Mouse (Mus musculus) heart, postnatal 0 days (tissue): ENCODE results near the gene Atxn7l2. TPM values are rescaled to one million over a fixed set of nuclear protein-coding genes. Genes with fewer than 3 reads are reported as not detected.

Experiments
- ATAC-seq: fragments of 200-750 bp; cut with Nextera tagmentation; 2 replicates; pipeline ENCODE4 v1.8.0; 2017; ENCODE audit warnings: low read depth, moderate number of reproducible peaks, moderate library complexity; ENCODE audit not compliant: insufficient read depth
- DNase-seq: peaks from one replicate; pipeline ENCODE4 v3.0.0-alpha.2; 2016; ENCODE audit warnings: low spot score
- H3K27ac ChIP-seq: fragments of 300-500 bp; sonication (generic); 2 replicates; pipeline ENCODE4 v1.5.1; 2014; ENCODE audit warnings: low read depth, mild to moderate bottlenecking
- H3K27me3 ChIP-seq: fragments of 300-500 bp; sonication (generic); 2 replicates; pipeline ENCODE4 v1.6.1; 2014; ENCODE audit warnings: low read length, mixed read lengths; ENCODE audit not compliant: control insufficient read depth, insufficient read depth
- H3K36me3 ChIP-seq: fragments of 300-500 bp; sonication (generic); replicated peaks from 2 replicates; pipeline ENCODE4 v1.6.1; 2014; ENCODE audit warnings: low read length, mixed read lengths; ENCODE audit not compliant: control insufficient read depth, insufficient read depth
- H3K4me1 ChIP-seq: fragments of 300-500 bp; sonication (generic); 2 replicates; pipeline ENCODE4 v1.6.1; 2014; ENCODE audit warnings: antibody characterized with exemption; ENCODE audit not compliant: control insufficient read depth, insufficient read depth
- H3K4me2 ChIP-seq: fragments of 300-500 bp; sonication (generic); 2 replicates; pipeline ENCODE4 v1.6.1; 2014; ENCODE audit warnings: low read depth, mild to moderate bottlenecking, low read length, moderate library complexity
- H3K4me3 ChIP-seq: fragments of 300-500 bp; sonication (generic); 2 replicates; pipeline ENCODE4 v1.5.1; 2014; ENCODE audit warnings: low read depth, low read length
- H3K9ac ChIP-seq: fragments of 300-500 bp; sonication (generic); replicated peaks from 2 replicates; pipeline ENCODE4 v1.6.1; 2014; ENCODE audit warnings: low read depth, low read length, mixed read lengths
- H3K9me3 ChIP-seq: fragments of 300-500 bp; sonication (generic); replicated peaks from 2 replicates; pipeline ENCODE4 v1.6.1; 2016; ENCODE audit warnings: low read length; ENCODE audit not compliant: control insufficient read depth
- CTCF ChIP-seq: IDR thresholded peaks from 2 replicates; pipeline ENCODE4 v1.5.1; 2016; ENCODE audit warnings: antibody characterized with exemption, control low read depth, low read depth
- EP300 ChIP-seq: IDR thresholded peaks from 2 replicates; pipeline ENCODE4 v1.6.1; 2016; ENCODE audit warnings: antibody characterized with exemption, low read depth
- WGBS: fragments of 180-500 bp; shearing (Covaris S2); extraction: QIAGEN DNeasy Blood & Tissue Kit; methylation state at CpG from one replicate; pipeline ENCODE4 v1.1.7; 2014; 5-methylcytosine and 5-hydroxymethylcytosine counted together
- polyA plus RNA-seq: library from polyadenylated mRNA; unstranded; fragments of >200 nt; fragmentation: Nextera tagmentation; extraction: Ambion mirVana; gene quantifications from 2 replicates; pipeline ENCODE4 v1.2.1, GENCODE M21; 2015
- total RNA-seq: library from RNA; depleted of rRNA; stranded (reverse); fragments of >200 nt; gene quantifications from 2 replicates; pipeline ENCODE4 v1.2.3, GENCODE M21; 2014; ENCODE audit warnings: low replicate concordance

Atxn7l2 gene
- total and polyA plus RNA-seq, 2 experiments from 2014 or later = 3.1 to 4.1 TPM

DNA sequence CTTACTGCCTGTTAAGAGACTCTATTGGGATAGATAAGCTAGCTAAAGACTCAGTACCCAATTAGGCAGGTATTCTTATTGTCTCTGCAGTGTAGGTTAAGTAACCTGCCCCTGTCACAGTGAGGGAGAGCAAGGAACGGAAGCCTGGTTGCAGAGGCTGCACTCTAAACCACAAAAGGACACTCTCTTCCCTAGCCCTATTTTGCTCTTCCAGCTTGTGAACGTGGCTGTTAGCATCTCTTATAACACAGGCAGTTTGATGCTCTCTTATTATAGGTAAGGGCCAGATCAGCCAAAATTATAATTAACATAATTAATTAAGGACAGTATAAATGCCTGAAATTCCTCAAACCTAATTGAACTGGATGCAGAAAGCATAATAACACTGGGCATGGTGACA, 30.2 kb downstream of the Atxn7l2 start:
- DNase-seq (no peak), ATAC-seq (no peak)
- Histone ChIP-seq H3K4me2 (no peak overlapping the region), H3K9ac (no peak overlapping the region), H3K4me3 (no peak overlapping the region), H3K36me3 (no peaks in the 10 kb centered on the region), H3K9me3 (no peaks in the 10 kb centered on the region), H3K27ac (no peak overlapping the region), H3K4me1 (no peaks in the 10 kb centered on the region), H3K27me3 (0 out of 2 replicates have a peak, but pooled peaks cover 5% of the 10 kb centered on the region)
- no peak for TF ChIP-seq CTCF
- no peak for TF ChIP-seq EP300
- WGBS = 37% methylated on average over 2 of the region's 2 CpGs

DNA sequence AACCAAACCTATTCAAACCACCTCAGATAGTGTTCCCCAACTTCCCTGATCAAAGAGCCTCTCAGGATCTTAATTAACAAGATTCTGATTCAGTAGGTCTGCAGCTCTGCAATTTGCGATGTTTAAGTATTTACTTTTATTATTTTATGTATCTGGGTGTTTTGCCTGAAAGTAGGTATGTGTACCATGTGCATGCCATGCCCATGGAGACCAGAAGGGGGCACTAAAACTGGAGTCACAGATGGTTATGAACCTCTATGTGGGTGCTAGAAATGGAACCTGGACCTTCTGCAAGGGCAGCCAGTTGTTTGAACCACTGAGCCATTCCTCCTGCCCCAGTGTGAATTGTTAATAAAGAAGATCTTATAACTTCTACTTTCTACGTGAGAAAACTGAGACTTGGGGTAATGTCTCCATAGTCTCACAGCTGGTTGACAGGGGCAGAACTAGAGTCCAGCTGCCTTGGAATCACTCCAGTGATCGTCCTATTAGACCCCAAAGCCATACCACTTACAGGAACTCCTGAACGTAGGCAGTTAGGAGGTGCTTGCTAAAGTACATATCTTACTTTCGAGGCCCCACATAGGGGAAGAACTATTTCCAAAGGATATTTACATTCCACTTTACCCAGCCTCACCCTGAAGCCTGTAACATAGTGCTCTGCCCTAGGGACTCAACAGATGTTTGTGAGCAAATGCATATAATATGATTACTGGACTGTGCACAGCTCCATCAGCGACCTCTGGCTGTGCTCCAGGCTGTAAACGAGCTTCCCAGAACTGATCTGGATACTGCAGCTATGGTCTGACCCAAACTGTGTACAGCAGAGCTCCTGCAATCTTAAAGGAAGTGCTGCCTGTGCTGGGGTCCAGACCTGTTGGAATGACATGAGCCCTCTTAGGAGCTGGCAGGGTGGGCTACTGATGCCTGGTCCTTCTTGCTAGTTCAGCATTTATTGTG, 31.7 kb downstream of the Atxn7l2 start:
- H3K36me3 ChIP-seq = no peaks in the 10 kb centered on the region
- H3K9me3 ChIP-seq = no peaks in the 10 kb centered on the region
- no peak overlapping the region for H3K9ac ChIP-seq
- H3K27me3 ChIP-seq = no peaks in the 10 kb centered on the region
- no peak for DNase-seq
- WGBS = 58% methylated on average over 7 of the region's 7 CpGs
- no peak for ATAC-seq
- no peak overlapping the region for H3K27ac ChIP-seq
- H3K4me2 ChIP-seq = no peak overlapping the region
- H3K4me3 ChIP-seq = no peak overlapping the region
- no peaks in the 10 kb centered on the region; the same call in 1 of the 2 replicates for H3K4me1 ChIP-seq
- TF ChIP-seq EP300 (no peak), CTCF (no peak)

GRCm38 (mm10) chr3:108174672-108175531, 35.8 kb downstream of the Atxn7l2 start:
- Histone ChIP-seq H3K27ac (no peak overlapping the region), H3K27me3 (0 out of 2 replicates have a peak, but pooled peaks cover 5% of the 10 kb centered on the region), H3K4me2 (no peak overlapping the region), H3K4me1 (no peaks in the 10 kb centered on the region; the same call in 1 of the 2 replicates), H3K9ac (no peak overlapping the region), H3K9me3 (no peaks in the 10 kb centered on the region), H3K36me3 (no peaks in the 10 kb centered on the region), H3K4me3 (no peak overlapping the region)
- WGBS = 23% methylated on average over 13 of the region's 14 CpGs
- no peak for DNase-seq
- TF ChIP-seq EP300 (no peak), CTCF (no peak)
- ATAC-seq = peak; percentile 72

DNA sequence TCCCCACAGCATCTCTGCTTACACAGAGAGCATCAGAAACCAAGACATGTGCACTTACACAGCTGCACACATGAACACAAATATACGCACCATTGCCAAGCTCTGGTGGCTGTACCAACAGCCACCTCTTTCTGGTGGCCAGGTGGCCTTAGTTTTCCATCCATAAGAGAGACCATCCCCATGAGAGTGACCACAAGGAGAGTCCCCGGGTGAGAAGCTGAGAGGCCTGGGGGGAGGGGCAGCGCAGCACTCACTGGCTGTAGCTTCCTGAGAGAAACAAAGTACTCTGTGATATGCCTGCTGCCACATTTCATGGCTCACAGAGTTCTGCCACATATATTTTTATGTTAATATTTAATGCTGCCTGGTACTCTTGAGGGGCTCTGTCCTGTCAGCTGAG, 41.5 kb downstream of the Atxn7l2 start:
- Histone ChIP-seq H3K4me3 (no peak overlapping the region), H3K9ac (no peak overlapping the region), H3K4me1 (no peaks in the 10 kb centered on the region), H3K9me3 (no peaks in the 10 kb centered on the region), H3K4me2 (no peak overlapping the region), H3K36me3 (no peaks in the 10 kb centered on the region), H3K27ac (no peak overlapping the region), H3K27me3 (0 out of 2 replicates have a peak, but pooled peaks cover 5% of the 10 kb centered on the region)
- no peak for TF ChIP-seq EP300
- TF ChIP-seq CTCF = no peak
- no peak for ATAC-seq
- WGBS = 51% methylated on average over 3 of the region's 3 CpGs
- DNase-seq = no peak

DNA sequence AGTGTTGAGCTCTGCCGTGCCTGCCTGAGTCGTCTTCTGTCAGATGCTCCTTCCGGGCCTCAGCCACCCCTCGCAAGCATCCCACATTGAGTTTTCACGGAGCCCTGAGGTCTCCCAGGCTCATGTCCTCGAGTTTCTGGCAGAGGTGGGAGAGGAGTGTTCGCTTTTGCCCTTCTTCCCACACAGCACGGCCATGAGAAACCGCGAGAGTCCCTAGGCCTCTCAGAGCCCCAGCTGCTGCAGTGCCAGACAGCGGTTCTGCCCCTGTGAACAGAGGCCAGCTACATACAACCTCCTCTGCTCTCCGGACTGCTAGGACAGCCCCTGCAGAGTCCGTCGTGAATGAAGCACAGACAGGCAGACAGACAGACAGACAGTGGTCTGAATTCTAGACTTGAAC, 43.2 kb downstream of the Atxn7l2 start:
- no peaks in the 10 kb centered on the region for H3K9me3 ChIP-seq
- H3K36me3 ChIP-seq = no peaks in the 10 kb centered on the region
- no peak overlapping the region for H3K27ac ChIP-seq
- 0 out of 2 replicates have a peak, but pooled peaks cover 5% of the 10 kb centered on the region for H3K27me3 ChIP-seq
- H3K4me3 ChIP-seq = no peak overlapping the region
- no peak overlapping the region for H3K9ac ChIP-seq
- no peak overlapping the region for H3K4me2 ChIP-seq
- 51% methylated on average over 14 of the region's 14 CpGs for WGBS
- ATAC-seq (no peak), DNase-seq (no peak)
- TF ChIP-seq CTCF (no peak), EP300 (no peak)
- H3K4me1 ChIP-seq = no peaks in the 10 kb centered on the region
